Mouse (Mus musculus): ENCODE data around the gene Polr3b. TPM values are rescaled to one million over a fixed set of nuclear protein-coding genes. Genes with fewer than 3 reads are reported as not detected.

Gene Polr3b
- polyA plus RNA-seq, 1 experiment from 2014 or later, result 3.9 TPM

- Histone ChIP-seq H3K9ac (replicated peaks) (no peak overlapping the region), H3K4me2 (ENCODE audit: low read depth, low read length) (no peak overlapping the region), H3K27me3 (ENCODE audit: insufficient read depth, low read length) (no peaks in the 10 kb centered on the region), H3K9me3 (ENCODE audit: low read length) (no peaks in the 10 kb centered on the region), H3K4me3 (ENCODE audit: low read depth, low read length) (no peak overlapping the region), H3K4me1 (ENCODE audit: insufficient read depth) (no peaks in the 10 kb centered on the region), H3K36me3 (replicated peaks; ENCODE audit: insufficient read depth, low read length) (peaks cover 68% of the 10 kb centered on the region), H3K27ac (ENCODE audit: low read depth) (no peak overlapping the region)
- TF ChIP-seq EP300 (IDR thresholded peaks at IDR 0.05; ENCODE audit: low read depth) (no peak), CTCF (IDR thresholded peaks at IDR 0.05; ENCODE audit: low read depth) (no peak)
- no peak for DNase-seq
- ATAC-seq, result no peak
- WGBS (ENCODE audit: insufficient replicate concordance), result 52% methylated on average over 1 of the region's 1 CpGs
Measured at GRCm38 (mm10) chr10:84604335-84604734, 17.8 kb upstream of the Polr3b start.

- Histone ChIP-seq H3K9ac (replicated peaks) (no peak overlapping the region), H3K27me3 (ENCODE audit: insufficient read depth, low read length) (no peaks in the 10 kb centered on the region), H3K4me2 (ENCODE audit: low read depth, low read length) (no peak overlapping the region), H3K4me1 (ENCODE audit: insufficient read depth) (no peaks in the 10 kb centered on the region), H3K36me3 (replicated peaks; ENCODE audit: insufficient read depth, low read length) (peaks cover 69% of the 10 kb centered on the region), H3K4me3 (ENCODE audit: low read depth, low read length) (no peak overlapping the region), H3K9me3 (ENCODE audit: low read length) (no peaks in the 10 kb centered on the region), H3K27ac (ENCODE audit: low read depth) (no peak overlapping the region)
- WGBS (ENCODE audit: insufficient replicate concordance), result 74% methylated on average over 3 of the region's 3 CpGs
- ATAC-seq (no peak), DNase-seq (no peak)
- TF ChIP-seq CTCF (IDR thresholded peaks at IDR 0.05; ENCODE audit: low read depth) (no peak), EP300 (IDR thresholded peaks at IDR 0.05; ENCODE audit: low read depth) (no peak)
Measured at GRCm38 (mm10) chr10:84608361-84608760, 13.7 kb upstream of the Polr3b start.

- H3K27me3 ChIP-seq (ENCODE audit: insufficient read depth, low read length), result no peaks in the 10 kb centered on the region
Measured at GRCm38 (mm10) chr10:84610324-84610723, 11.8 kb upstream of the Polr3b start.

GRCm38 (mm10) chr10:84610783-84611182 lies 11.3 kb upstream of the Polr3b start:
- 72% methylated on average over 3 of the region's 3 CpGs for WGBS (ENCODE audit: insufficient replicate concordance)
- Histone ChIP-seq H3K4me2 (ENCODE audit: low read depth, low read length) (no peak overlapping the region), H3K36me3 (replicated peaks; ENCODE audit: insufficient read depth, low read length) (peaks cover 63% of the 10 kb centered on the region), H3K9me3 (ENCODE audit: low read length) (no peaks in the 10 kb centered on the region), H3K9ac (replicated peaks) (no peak overlapping the region), H3K4me1 (ENCODE audit: insufficient read depth) (no peaks in the 10 kb centered on the region; the same call in 1 of the 2 replicates), H3K4me3 (ENCODE audit: low read depth, low read length) (no peak overlapping the region), H3K27ac (ENCODE audit: low read depth) (no peak overlapping the region), H3K27me3 (ENCODE audit: insufficient read depth, low read length) (no peaks in the 10 kb centered on the region)
- TF ChIP-seq EP300 (IDR thresholded peaks at IDR 0.05; ENCODE audit: low read depth), result no peak
- no peak for TF ChIP-seq CTCF (IDR thresholded peaks at IDR 0.05; ENCODE audit: low read depth)
- no peak for DNase-seq
- no peak for ATAC-seq

More at GRCm38 (mm10) chr10:84610324-84610723, 11.8 kb upstream of the Polr3b start:
- no peak overlapping the region for H3K4me3 ChIP-seq (ENCODE audit: low read depth, low read length)
- H3K9ac ChIP-seq (replicated peaks), result no peak overlapping the region
- H3K27ac ChIP-seq (ENCODE audit: low read depth), result no peak overlapping the region
- no peaks in the 10 kb centered on the region; the same call in 1 of the 2 replicates for H3K4me1 ChIP-seq (ENCODE audit: insufficient read depth)
- peaks cover 65% of the 10 kb centered on the region for H3K36me3 ChIP-seq (replicated peaks; ENCODE audit: insufficient read depth, low read length)
- no peak overlapping the region for H3K4me2 ChIP-seq (ENCODE audit: low read depth, low read length)
- 71% methylated on average over 4 of the region's 4 CpGs for WGBS (ENCODE audit: insufficient replicate concordance)
- ATAC-seq (no peak), DNase-seq (no peak)
- H3K9me3 ChIP-seq (ENCODE audit: low read length), result no peaks in the 10 kb centered on the region
- no peak for TF ChIP-seq CTCF (IDR thresholded peaks at IDR 0.05; ENCODE audit: low read depth)
- TF ChIP-seq EP300 (IDR thresholded peaks at IDR 0.05; ENCODE audit: low read depth), result no peak

- Histone ChIP-seq H3K27me3 (ENCODE audit: insufficient read depth, low read length) (no peaks in the 10 kb centered on the region), H3K27ac (ENCODE audit: low read depth) (no peak overlapping the region), H3K4me2 (ENCODE audit: low read depth, low read length) (no peak overlapping the region), H3K9me3 (ENCODE audit: low read length) (no peaks in the 10 kb centered on the region), H3K36me3 (replicated peaks; ENCODE audit: insufficient read depth, low read length) (peaks cover 58% of the 10 kb centered on the region), H3K4me1 (ENCODE audit: insufficient read depth) (no peaks in the 10 kb centered on the region; the same call in 1 of the 2 replicates), H3K9ac (replicated peaks) (no peak overlapping the region), H3K4me3 (ENCODE audit: low read depth, low read length) (no peak overlapping the region)
- TF ChIP-seq EP300 (IDR thresholded peaks at IDR 0.05; ENCODE audit: low read depth) (no peak), CTCF (IDR thresholded peaks at IDR 0.05; ENCODE audit: low read depth) (no peak)
- WGBS (ENCODE audit: insufficient replicate concordance), result 49% methylated on average over 3 of the region's 3 CpGs
- no peak for DNase-seq
- ATAC-seq, result no peak
Measured at GRCm38 (mm10) chr10:84611664-84612063, 10.4 kb upstream of the Polr3b start.

GRCm38 (mm10) chr10:84612281-84612680 lies 9.8 kb upstream of the Polr3b start:
- WGBS (ENCODE audit: insufficient replicate concordance), result 67% methylated on average over 2 of the region's 2 CpGs
- no peaks in the 10 kb centered on the region for H3K27me3 ChIP-seq (ENCODE audit: insufficient read depth, low read length)
- H3K4me2 ChIP-seq (ENCODE audit: low read depth, low read length), result no peak overlapping the region
- H3K4me3 ChIP-seq (ENCODE audit: low read depth, low read length), result no peak overlapping the region
- ATAC-seq, result no peak
- no peaks in the 10 kb centered on the region for H3K9me3 ChIP-seq (ENCODE audit: low read length)
- no peak overlapping the region for H3K27ac ChIP-seq (ENCODE audit: low read depth)
- no peaks in the 10 kb centered on the region; the same call in 1 of the 2 replicates for H3K4me1 ChIP-seq (ENCODE audit: insufficient read depth)
- DNase-seq, result no peak
- H3K9ac ChIP-seq (replicated peaks), result no peak overlapping the region
- TF ChIP-seq EP300 (IDR thresholded peaks at IDR 0.05; ENCODE audit: low read depth), result no peak
- H3K36me3 ChIP-seq (replicated peaks; ENCODE audit: insufficient read depth, low read length), result peaks cover 55% of the 10 kb centered on the region

GRCm38 (mm10) chr10:84613366-84613765 lies 8.7 kb upstream of the Polr3b start:
- WGBS (ENCODE audit: insufficient replicate concordance), result 75% methylated on average over 8 of the region's 8 CpGs
- TF ChIP-seq CTCF (IDR thresholded peaks at IDR 0.05; ENCODE audit: low read depth), result no peak
- no peak for TF ChIP-seq EP300 (IDR thresholded peaks at IDR 0.05; ENCODE audit: low read depth)

More at GRCm38 (mm10) chr10:84613366-84613765, 8.7 kb upstream of the Polr3b start:
- no peak overlapping the region for H3K27ac ChIP-seq (ENCODE audit: low read depth)
- DNase-seq, result no peak
- H3K4me3 ChIP-seq (ENCODE audit: low read depth, low read length), result no peak overlapping the region
- no peaks in the 10 kb centered on the region for H3K27me3 ChIP-seq (ENCODE audit: insufficient read depth, low read length)
- peaks cover 48% of the 10 kb centered on the region for H3K36me3 ChIP-seq (replicated peaks; ENCODE audit: insufficient read depth, low read length)
- H3K4me1 ChIP-seq (ENCODE audit: insufficient read depth), result no peaks in the 10 kb centered on the region; the same call in 1 of the 2 replicates
- H3K9ac ChIP-seq (replicated peaks), result no peak overlapping the region
- no peak overlapping the region for H3K4me2 ChIP-seq (ENCODE audit: low read depth, low read length)
- H3K9me3 ChIP-seq (ENCODE audit: low read length), result no peaks in the 10 kb centered on the region
- ATAC-seq, result no peak

Data from liver, postnatal 0 days (tissue).